Mouse (Mus musculus) B cell, adult 67 days (primary cell): Measurements from ENCODE around the gene Pdcd2. TPM values are rescaled to one million over a fixed set of nuclear protein-coding genes. Genes with fewer than 3 reads are reported as not detected.

Experiments used
- total RNA-seq, 2 experiments: library from RNA; stranded (reverse); gene quantifications; 4 replicates each; pipeline ENCODE4 v1.2.4; 2023

Gene Pdcd2
- 10 to 100 TPM; 49.1 to 53.9 TPM for total RNA-seq

GRCm38 (mm10) chr17:15526986-15527810 lies at the start of gene Pdcd2:
Pdcd2 (minus strand) TSS chr17:15527301.

DNA sequence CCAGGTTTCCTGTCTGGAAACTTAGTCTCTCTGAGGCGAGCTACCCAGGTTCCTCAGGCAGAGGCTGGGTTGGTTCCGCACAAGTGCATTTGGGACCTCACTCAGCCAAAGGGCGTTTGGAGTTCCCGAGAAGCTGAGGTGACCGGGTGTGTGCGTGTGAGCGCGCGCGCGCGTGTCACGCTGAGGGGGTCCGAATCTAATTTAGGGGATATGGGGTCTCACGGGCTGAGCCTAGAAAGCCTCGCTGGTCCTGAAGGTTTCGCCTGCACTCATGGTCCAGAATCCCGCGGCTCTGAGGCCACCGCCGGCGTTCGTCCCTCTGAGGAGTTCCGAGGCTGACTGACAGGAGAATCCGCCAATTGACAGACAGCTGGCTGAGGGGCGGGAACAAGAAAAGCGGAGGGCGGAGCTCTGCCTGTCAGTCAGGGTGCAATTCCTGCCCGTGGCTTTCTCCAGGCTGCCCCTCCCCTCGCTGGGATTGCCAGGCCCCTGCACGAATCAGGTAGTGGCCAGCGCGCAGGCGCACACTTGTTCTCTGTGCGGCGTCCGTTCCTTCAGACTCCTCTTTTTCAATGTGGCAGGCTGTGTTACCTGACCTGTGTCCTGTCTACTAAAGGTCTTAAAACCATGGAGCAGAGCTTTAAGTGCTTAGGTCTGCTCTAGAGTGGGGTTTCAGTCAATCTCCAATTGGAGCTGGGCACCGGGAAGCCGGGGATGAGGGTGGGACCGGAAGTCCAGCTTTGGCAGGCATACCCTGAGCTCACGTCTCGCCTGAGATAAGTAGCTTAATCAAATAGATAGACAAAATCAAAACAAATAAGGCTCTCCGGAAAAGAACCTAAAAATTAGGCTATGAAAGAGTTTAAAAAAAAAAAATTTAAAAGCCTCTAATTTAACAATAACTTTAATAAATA lies 37.2 kb upstream of the Pdcd2 start, which contains the start of gene Prdm9:
Prdm9 (minus strand) TSS at position 341 of the 914 bp plus-strand sequence.

DNA sequence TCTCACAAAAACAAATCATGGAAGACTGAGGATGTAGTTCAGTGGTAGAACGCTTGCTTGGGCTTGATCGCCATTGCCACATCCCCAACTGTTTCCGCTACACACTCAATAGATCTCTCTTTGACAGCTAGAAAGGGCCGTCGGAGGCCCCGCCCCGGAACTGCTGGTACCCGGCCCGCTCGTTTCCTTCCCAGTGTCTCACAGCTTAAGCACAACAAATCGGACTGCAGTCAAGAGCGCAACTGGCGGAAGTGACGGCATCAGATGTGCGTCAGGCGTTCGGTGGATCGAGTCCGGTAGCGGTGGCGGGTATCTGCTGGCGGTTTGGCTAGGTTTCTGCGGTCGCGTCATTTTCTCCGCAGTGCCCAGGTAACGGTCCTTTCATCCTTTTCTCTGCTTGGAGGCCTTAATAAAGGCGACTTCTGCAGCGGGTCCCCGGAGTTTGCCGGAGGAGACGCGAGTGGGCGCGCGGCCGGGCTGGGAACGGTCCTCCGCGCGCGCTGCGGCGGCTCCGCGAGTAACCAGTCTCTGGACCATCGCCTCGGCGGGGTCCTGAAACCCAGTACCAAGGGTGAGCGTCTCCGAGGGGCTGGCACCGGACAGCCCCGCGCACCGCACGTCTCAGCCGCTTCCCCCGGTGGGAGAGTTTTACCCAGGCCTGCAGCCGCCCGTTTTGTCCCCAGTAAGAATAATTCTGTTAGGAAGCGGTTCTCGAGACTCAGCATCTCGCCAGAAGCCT lies 27.3 kb downstream of the Pdcd2 start, which contains the start of the genes Psmb1 and Tbp:
Psmb1 (minus strand) TSS at position 96 of the 739 bp plus-strand sequence.
Tbp (plus strand) TSS at position 233 of the 739 bp plus-strand sequence.

Other genes starting within 250 kb of the Pdcd2 start
- gene Dll1, start 150.4 kb downstream of the Pdcd2 start, total RNA-seq, result 1 to 10 TPM; 4.2 to 4.4 TPM
- 10 to 100 TPM; 34.9 to 44.1 TPM for gene Fam120b, start 131.1 kb downstream of the Pdcd2 start, total RNA-seq
- gene Psmb1, start 27.6 kb downstream of the Pdcd2 start, total RNA-seq, result 100 to 1,000 TPM; 108 to 111 TPM
- gene Tbp, start 27.4 kb downstream of the Pdcd2 start, total RNA-seq, result 10 to 100 TPM; 56.3 to 63.3 TPM
- gene Prdm9, start 37.1 kb upstream of the Pdcd2 start, total RNA-seq, result 10 to 100 TPM; 30.8 to 39.1 TPM
- 100 to 1,000 TPM in 1 of 2 experiments, 10 to 100 TPM in 1; 99.4 to 112 TPM for gene Chd1, start 177.7 kb upstream of the Pdcd2 start, total RNA-seq